Mouse (Mus musculus): ENCODE results near the gene Usp48.
"Not testable (repeated sequence)": the region's sequence is repeated elsewhere in the genome, so short reads cannot be mapped to it uniquely, and the experiment has no call there.

Usp48 gene

DNA sequence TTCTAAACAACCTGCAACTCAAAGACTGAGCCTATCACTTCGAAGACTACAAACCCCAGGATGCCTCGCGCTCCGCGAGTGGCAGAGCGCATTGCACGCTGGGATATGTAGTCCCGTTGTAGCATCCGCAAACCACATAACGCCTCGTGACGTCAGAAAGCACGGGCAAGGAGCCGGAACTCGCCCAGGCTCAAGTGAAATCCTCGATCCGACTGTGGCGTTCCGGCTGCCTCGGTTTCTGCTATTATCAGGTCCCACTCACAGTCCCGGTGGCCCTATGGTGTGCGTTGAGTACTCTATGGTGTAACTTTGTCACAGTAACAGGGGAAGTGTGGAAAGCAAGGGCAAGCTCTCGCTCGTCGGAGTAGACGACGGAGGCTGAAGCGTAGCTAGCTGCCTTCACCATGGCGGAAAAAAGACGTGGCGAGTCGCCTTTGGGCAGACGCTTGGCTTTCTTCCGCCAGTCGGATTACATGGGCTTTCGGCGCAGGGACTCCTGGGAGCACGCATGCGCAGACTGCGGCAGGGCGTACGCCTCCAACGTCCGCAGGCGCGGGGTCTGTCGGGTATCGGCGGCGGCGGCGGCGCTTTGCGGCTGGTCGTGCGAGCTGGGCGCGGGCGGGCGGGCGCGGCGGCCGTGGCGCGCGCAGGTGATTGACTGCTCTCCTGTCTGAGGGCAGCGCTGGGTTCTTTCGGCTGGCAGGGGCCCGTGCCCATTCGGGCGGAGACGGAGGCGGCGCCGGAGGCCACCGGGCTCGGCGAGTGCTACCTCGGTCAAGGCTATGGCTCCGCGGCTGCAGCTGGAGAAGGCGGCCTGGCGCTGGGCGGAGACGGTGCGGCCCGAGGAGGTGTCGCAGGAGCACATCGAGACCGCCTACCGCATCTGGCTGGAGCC is at the start of gene Usp48:
Gene Usp48, plus strand, starts transcription at position 155 of the 895 bp plus-strand sequence.
- peak; percentile 99 for DNase-seq

DNA sequence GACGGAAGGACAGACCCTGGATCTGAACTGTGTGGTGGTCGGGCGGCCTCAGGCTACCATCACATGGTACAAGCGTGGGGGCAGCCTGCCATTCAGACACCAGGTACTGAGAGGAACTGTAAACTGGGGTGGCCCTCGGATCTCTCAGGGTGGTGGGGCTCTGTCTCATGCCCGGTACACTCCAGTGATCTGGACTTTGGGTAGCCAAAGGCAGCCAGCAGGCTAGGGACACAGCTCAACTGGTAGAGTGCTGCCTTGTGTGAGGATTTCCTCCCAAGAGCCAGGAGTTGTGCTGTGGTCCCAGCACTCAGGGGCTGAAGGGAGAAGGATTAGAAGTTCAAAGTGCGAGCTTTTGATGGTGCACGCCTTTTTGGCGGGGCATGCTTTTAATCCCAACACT is 48.0 kb upstream of the Usp48 start:
- DNase-seq, result peak; percentile 40 to 41

DNA sequence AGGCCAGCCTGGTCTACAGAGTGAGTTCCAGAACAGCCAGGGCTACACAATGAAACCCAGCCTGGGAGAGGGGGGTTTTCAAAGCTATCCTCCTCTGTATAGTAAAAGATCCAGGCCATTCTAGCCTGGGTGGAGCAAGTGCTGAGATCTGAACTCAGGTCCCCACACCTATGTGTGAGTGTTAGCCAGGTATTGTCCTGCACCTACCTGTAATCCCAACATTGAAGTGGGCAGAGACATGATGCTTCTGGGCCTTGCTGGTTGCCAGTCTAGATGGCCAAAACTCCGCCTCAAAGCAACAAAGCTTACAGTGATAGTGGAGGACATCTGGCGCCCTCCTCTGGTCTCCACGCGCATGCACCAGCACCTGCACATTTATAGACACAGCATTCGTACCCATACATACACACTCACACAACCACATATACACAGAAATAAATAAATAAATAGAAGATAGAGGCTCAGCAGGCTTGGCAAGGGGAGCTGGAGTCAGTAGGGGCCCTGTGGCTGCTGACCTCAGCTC is 47.5 kb upstream of the Usp48 start:
- DNase-seq, result peak; percentile 43 to 72

DNA sequence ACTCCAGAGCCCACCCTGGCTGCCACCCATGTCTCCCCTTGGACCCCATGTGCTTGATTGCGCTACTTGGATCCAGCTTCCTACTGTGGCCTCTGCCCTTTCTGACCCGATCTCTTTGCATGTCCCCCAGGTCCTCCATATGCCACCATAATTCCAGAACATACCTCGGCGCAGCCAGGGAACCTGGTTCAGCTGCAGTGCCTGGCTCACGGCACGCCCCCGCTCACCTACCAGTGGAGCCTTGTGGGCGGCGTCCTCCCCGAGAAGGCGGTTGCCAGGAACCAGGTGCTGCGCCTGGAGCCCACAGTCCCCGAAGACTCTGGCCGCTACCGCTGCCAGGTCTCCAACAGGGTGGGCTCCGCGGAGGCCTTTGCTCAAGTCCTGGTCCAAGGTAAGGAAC is 40.1 kb upstream of the Usp48 start:
- DNase-seq, result no peak

DNA sequence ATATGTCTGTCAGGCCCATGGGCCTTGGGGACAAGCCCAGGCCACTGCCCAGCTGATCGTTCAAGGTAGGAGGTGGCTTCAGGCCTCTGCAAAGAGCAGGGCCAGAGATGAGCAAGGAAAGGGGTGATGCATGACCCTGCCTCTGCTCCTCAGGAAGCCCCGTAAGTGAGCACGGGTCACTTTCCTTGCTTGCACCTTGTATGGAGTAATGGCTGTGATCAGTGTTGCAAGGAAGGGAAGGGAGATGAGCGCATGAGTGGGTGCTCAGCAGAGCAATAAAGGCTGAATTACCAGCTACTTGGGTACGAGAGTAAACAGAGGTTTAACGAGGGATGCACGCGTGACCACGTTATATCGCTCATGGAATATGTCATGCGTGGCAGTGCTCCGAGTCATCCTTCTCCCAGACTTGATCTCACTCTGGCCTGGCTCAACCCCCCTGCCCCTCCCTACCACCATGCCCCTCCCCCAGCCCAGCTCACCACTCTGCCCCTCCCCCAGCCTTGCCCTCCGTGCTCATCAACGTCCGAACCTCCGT is 36.8 kb upstream of the Usp48 start:
- no peak for DNase-seq

DNA sequence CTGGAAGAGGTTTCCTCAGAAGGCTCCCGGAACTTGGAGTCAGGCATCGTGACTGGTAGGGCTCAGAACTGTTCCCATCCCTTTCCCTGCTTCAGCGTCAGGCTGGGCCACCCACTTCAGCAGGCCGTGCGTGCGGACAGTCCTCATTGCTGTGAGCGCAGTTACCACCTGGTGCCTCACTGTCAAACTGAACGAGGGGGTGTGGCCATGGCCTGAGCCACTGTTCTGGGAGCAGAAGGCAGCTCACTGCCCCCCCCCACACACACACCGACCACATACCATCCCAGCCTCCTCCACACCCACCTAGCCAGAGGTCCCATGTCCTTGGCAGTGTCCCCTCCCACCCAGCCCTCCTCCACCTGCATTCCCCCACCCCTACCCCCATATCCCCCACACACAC is 23.7 kb upstream of the Usp48 start:
- DNase-seq, result no peak

DNA sequence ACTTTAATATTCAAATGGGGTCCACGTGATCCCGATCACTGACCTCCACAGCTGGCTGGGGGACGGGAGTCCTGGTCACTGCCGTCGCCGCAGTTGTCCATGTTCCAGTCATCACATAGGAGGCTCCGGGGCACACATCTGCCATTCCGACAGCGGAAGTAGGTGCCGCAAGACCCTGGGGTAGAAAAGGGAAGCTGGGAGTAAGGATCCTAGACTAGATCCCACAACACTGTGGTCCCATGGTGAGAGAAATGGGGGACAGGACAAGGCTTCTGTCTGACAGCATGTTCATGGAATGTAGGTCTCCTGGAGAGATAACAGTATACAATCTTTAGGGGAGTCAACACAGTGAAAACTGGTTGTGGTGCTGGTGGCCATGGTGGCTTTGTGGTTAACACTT is 19.1 kb upstream of the Usp48 start, which contains the start of gene Ldlrad2:
Gene Ldlrad2, minus strand, starts transcription at position 101 of the 400 bp plus-strand sequence.
- no peak for DNase-seq

DNA sequence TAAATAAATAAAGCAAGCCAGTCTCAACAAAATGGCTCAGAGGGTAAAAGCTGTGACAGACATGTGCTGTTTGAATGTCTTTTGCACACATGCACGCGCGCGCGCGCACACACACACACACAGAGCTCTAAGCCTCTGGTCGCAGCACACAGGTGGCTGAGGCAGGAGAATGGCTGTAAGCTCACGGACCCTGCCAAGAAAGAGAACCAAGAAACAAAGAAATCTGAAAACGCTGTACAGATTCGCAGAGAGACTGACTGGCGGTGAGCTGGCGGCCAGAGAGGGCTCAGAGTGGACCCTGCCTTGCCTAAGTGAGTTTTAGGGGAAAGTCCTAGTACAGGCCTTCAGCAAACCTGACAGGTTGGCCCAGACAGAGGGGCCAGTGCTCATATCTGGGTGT is 16.1 kb upstream of the Usp48 start:
- DNase-seq, result no peak

DNA sequence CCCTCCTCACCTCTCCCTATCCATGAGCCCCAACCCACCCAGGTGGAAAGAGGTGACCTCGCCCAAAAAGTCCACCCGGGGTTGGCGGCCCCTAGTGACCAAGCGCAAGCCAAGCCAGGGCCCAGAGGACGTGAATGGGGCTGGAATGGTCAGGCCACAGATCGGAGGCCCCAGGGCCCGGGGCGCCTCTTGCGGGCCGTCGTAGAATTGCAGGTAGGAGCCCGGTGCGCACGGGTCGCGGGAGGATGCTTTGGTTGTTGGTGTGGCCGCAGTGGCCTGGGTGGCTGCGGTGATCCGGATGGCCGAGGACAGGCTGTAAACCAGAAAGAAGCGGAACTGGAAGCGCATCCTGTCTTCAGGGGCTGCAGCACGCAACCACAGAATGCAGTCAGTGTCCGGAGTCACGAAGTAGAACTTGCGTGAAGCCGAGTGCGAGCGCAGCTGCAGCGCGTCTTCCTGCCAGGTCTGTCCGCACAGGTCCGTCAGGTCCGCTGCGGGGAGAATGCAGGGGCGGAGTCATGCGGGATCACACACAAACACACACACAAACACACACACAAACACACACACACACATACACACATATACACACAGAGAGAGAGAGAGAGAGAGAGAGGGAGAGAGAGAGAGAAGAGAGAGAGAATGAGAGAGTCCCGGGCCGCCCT is 15.2 kb upstream of the Usp48 start:
- peak; percentile 44 to 77 for DNase-seq

DNA sequence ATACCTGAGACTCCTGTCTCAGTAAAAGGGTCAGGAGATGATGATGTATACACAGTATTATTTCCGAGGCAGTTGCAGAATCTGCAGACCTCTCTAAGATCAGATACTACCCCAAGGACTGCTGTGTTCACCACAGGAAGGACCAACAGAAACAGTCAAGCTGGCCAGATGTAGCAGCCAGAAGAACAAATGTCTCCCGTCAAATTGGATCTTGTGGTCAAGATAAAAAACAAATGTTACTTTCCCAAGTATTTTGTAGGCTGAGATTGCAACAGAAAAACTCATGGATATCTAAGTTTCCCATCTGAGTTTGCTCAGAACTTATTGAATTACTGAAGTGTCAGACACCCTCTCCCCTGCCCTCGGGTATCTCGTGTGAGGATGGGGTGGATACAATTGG is 13.8 kb upstream of the Usp48 start:
- no peak for DNase-seq

DNA sequence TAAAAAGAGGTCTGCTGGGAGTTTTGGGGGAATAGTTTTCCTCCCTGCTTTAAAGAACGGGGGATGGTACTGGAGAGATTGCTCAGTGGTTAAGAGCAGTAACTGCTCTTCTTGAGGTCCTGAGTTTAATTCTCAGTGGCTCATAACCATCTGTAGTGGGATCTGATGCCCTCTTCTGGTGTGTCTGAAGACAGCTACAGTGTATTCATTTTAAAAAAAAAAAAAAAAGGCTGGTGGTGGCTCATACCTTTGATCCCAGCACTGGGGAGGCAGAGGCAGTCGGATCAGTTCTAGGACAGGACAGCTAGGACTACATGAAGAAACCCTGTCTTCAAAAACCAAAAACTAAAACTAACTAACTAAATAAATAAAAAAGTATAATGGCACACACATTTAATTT is 13.3 kb upstream of the Usp48 start:
- no peak for DNase-seq

DNA sequence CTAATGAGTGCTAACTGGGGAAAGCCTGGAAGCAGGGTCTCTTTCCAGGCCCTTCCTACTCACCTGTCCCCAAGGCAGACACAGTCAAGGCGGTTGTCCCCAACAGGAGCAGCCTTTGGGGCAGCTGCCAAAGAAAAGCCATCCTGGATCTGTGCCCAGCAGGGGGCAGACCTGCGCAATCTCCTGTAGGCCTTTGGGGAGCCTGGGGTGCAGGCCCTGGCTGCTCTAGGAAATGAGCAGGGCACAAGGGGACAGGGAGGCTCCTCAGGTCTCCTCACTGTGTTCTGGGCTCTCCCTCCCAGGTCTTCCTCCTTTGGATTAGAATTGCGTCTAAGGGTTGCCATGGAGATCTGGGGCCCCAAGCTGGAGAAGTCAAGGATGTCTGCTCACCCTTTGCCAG is 11.7 kb upstream of the Usp48 start:
- peak; percentile 17 to 63 for DNase-seq

DNA sequence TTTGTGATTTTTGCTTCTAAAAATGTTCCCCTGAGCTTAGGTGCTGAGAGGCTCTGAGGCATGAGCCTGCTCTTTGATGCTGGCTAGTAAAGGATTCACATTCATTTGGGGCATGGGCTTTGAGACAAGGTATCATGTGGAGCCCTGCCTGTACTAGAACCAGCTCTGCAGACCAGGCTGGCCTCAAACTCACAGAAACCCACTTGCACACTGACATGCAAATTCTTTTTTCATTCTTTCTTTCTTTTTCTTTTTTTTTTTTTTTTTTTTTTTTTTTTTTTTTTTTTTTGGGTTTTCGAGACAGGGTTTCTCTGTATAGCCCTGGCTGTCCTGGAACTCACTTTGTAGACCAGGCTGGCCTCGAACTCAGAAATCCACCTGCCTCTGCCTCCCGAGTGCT is 4.5 kb upstream of the Usp48 start:
- DNase-seq, result not testable (repeated sequence)

DNA sequence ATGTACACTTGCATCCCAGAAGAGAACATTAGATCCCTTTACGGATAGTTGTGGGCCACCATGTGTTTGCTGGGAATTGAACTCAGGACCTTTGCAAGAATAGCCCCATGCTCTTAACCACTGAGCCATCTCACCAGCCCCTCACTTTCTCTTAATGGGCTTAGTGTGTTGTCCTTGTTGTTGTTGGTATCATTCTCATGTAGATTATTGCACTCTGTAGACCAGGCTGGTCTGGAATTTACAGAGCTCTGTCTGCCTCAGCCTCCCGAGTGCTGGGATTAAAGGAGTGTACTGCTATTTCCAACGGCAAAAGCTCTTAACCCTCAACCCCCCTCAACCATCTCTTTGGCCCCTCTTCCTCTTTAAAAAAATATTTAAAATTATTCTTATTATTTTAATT is 4.0 kb upstream of the Usp48 start:
- DNase-seq, result no peak

DNA sequence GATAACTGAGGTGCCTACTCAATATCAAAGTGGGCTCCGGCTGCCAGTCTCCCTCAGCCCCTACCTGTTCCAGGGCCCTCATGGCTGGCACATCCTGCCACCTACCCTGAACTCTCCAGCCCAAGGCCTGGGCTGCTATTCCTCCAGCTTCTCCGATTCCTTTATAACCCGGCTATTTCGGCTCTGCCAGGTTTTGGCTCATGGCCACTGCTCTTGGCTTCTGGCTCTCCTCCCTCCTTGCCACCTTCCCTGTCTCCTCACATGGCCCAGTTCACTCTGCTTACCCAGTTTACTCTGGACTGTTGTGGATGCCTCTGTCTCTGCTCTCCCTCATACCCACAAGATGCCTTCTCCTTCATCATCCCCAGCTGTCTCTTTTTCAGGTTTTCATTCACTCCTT is 2.6 kb upstream of the Usp48 start:
- no peak for DNase-seq

DNA sequence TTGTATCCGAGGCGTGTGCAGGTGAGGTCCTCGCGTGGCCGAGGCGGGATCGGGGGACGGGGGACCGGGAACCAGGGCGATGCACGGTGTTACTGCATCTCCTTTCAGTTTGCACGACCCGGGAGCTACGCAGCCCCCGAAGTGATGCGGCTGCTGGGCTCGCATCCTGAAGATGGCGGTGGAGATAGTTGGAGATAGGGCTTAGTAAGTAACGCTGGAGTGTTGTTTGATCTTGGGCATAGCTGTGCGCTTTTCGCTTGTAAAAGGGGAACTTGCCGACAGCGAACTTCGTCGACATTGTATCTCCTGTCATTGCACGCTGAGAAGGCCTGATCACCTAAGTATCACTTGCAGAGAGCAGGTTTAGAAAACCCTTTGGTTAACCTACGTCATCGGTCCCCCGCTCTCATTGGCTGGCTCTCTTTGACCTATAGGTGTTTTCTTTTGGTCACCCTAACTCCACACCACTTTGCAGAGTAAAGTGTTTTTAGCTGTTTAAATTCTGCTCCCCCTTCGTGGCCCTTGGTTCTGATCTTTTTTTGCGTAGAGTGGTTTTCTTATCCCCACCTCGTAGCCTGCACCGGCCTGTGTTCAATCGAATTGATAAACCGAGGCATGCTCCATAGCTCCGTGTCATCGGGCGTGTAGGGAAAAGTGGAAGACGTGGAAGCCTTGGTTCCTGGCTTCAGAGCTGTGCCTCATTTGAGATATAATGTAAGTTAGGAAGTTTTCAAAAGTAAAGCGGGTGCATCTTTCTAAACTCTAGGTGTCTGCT is 1.1 kb downstream of the Usp48 start:
- peak in 1 of 2 experiments; percentile 38 for DNase-seq

DNA sequence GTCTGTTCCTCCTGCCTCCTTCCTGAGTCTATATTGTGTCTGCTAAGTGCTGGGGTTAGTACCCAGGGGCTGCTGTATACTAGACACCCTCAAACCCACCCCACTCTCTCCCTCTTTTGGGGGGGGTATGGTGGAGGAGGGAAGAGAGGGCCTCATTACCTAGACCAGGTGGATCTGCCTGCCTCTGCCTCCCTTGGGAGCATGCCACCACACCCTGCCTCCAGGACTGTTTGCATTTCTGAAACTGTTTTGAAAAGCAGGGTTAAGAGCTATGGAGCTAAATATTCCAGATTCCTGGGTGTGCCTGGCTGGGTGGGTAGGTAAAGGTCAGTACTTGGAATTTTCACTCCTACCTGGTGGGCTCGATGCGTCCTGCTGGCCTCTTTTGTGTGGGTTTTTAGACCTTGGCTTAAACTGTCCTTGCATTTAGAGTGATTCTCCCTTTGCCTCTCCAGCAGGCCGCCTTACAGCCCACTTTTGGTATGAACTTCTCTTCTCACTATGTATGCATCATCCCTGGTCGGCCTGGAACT is 3.6 kb downstream of the Usp48 start:
- no peak for DNase-seq

DNA sequence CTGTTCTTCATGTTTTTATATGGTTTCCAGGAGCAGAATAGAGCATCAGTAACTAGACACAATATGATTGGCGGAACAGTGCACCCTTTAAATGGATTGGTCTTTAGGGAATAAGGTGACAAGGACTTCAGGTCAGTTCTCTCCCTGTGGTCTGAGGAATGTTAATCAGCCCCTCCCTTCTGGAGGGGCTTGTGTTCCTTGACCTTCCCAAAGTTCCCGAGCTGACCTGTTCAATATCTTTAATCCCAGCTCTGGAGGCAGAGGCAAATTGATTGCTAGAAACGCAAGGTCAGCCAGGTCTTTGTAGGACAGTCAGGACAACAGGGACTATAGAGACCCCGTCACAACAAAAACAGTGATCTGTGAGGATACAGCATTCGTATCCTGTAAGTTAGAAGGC is 5.0 kb downstream of the Usp48 start:
- DNase-seq, result no peak

DNA sequence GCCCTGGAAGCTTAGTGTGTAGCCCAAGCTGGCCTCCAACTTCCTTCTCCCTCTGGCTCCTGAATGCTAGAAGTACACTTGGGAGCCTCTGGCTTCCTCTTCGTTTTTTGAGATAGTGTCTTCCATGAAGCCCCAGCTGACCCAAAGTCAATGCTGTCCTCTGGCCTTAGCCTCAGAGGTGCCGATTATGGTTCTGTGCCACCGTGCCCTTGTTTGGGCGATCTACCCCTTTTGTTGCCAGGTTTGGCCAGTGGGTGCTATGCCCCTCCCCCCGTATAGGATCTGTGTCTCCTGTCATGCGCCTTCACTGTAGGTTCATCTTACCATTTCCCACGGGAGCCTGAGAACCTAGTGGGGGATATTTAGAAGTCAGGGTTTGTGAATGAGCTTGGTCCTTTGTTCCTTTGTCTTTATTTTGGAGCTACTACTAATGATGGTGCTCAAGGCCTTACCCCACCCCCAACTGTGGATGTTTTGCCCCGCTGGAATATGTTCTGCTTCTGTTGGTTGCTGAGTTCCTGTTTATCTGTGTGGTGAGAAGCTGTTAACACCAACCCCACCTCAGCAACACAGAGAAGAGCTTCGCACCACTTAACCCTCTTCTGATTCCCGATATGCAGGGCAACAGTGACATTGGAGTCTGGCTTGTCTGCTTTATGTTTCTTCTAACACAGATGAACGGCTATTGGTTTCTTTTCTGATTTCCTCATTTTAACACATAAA is 10.1 kb downstream of the Usp48 start:
- DNase-seq, result no peak

DNA sequence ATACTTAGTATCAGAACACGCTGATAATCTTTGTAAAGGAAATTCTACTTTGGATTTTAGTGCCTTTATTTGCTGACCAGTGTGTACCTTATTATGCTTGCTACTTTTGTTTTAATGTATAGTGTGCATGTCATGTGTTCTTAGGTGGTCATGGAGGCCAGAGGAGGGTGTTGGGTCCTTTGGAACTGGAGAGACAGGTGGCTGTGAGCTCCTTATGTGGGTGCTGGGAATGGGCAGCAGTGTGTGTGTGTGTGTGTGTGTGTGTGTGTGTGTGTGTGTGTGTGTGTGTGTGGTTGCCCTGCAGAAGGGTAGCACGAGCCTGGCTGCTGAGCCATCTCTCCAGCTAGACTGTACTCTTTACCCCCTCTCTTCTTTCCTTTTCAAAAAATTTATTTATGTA is 13.5 kb downstream of the Usp48 start:
- no peak for DNase-seq

DNA sequence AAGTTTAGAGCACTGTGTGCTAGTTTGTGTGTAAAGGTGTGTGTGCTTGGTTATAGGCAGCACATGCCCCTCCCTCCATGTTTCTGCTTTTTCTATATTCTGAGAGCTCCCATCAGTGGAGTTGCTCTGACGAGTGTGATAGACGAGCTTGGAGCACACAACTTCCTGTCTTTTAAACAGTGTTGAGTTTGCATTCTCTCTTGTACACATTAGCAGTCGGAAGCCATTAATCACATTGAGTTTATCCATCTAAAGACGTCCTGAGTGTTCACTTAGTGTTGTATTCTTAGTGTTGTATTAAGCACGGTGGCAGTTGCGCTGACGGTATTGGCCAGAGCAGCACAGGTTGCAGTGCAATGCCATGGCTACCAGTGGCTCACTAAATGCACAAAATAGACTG is 15.7 kb downstream of the Usp48 start:
- no peak for DNase-seq

DNA sequence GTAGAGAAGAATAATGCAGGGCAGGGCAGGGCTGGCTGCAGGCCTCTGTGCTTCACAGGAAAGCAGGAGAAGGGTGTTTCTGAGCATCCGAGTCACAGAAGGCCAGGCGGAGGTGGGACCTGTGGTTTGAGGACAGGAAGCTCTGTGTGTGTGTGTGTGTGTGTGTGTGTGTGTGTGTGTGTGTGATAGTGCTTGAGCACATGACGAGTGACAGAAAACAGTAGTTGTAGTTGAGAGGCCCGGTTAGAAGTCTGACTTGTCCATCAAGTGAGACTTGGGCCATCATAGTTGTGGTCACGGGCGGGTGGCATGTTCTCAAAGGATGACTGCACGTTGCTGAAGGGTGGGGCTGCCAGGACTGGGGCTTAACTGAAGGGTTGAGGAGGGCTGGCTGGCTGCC is 16.1 kb downstream of the Usp48 start:
- peak; percentile 12 to 22 for DNase-seq

Data from kidney, postnatal 36 days (tissue).